Mouse (Mus musculus): ENCODE data around the gene Gm10283. TPM values are rescaled to one million over a fixed set of nuclear protein-coding genes. Genes with fewer than 3 reads are reported as not detected.
A peak's percentile ranks its signal among the peaks of the same experiment; 100 is the strongest.

The Gm10283 gene
- polyA plus RNA-seq, 1 experiment from 2014 or later: not detected

- Histone ChIP-seq H3K4me1 (ENCODE audit: insufficient read depth) (no peaks in the 10 kb centered on the region), H3K27me3 (ENCODE audit: insufficient read depth, low read length) (no peaks in the 10 kb centered on the region), H3K36me3 (ENCODE audit: insufficient read depth) (no peaks in the 10 kb centered on the region), H3K27ac (ENCODE audit: low read depth) (no peak overlapping the region), H3K9ac (no peak overlapping the region), H3K9me3 (ENCODE audit: low read depth, low read length) (no peaks in the 10 kb centered on the region), H3K4me3 (ENCODE audit: low read depth, low read length) (no peak overlapping the region), H3K4me2 (no peak overlapping the region)
- 93% methylated on average over 5 of the region's 5 CpGs for WGBS
- no peak for ATAC-seq (ENCODE audit: insufficient read depth)
- TF ChIP-seq CTCF (IDR thresholded peaks at IDR 0.05; ENCODE audit: low read depth): no peak
- no peak for DNase-seq
Measured at GRCm38 (mm10) chr8:60432649-60433048, 70.3 kb downstream of the Gm10283 start.

DNA sequence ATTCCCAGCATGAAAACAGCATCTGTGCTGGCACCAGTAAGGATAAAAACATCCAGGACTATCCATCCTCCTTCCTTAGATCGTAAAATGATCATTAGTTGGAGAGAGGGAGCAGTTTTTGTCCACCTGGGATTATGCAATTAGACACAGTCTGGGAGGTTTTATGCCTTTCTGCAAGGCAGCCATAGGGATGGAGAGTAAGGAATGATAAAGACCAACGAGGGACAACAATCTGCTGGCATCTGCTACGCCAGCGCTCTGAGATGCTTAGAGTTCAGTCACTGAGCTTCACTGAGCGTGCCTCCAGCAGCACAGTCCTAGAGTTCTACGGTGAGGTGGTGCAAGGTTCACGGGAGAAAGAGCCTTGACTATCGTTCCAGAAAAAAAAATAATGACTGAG lies 96.6 kb downstream of the Gm10283 start:
- H3K4me2 ChIP-seq: no peak overlapping the region
- 83% methylated on average over 8 of the region's 8 CpGs for WGBS
- no peak overlapping the region for H3K27ac ChIP-seq (ENCODE audit: low read depth)
- TF ChIP-seq CTCF (IDR thresholded peaks at IDR 0.05; ENCODE audit: low read depth): no peak
- H3K4me1 ChIP-seq (ENCODE audit: insufficient read depth): no peaks in the 10 kb centered on the region
- H3K27me3 ChIP-seq (ENCODE audit: insufficient read depth, low read length): no peaks in the 10 kb centered on the region
- no peak for ATAC-seq (ENCODE audit: insufficient read depth)
- no peak for DNase-seq
- H3K36me3 ChIP-seq (ENCODE audit: insufficient read depth): no peaks in the 10 kb centered on the region
- no peak overlapping the region for H3K9ac ChIP-seq
- H3K4me3 ChIP-seq (ENCODE audit: low read depth, low read length): no peak overlapping the region
- H3K9me3 ChIP-seq (ENCODE audit: low read depth, low read length): no peaks in the 10 kb centered on the region

- no peak for TF ChIP-seq CTCF (IDR thresholded peaks at IDR 0.05; ENCODE audit: low read depth)
- no peak overlapping the region for H3K4me2 ChIP-seq
- no peak overlapping the region for H3K27ac ChIP-seq (ENCODE audit: low read depth)
- no peaks in the 10 kb centered on the region for H3K36me3 ChIP-seq (ENCODE audit: insufficient read depth)
- no peak overlapping the region for H3K9ac ChIP-seq
- H3K9me3 ChIP-seq (ENCODE audit: low read depth, low read length): no peaks in the 10 kb centered on the region
- no peak overlapping the region for H3K4me3 ChIP-seq (ENCODE audit: low read depth, low read length)
- no peaks in the 10 kb centered on the region for H3K27me3 ChIP-seq (ENCODE audit: insufficient read depth, low read length)
- WGBS: 38% methylated on average over 6 of the region's 6 CpGs
- peak; percentile 56 for ATAC-seq (ENCODE audit: insufficient read depth)
- DNase-seq: peak; percentile 21
- no peaks in the 10 kb centered on the region for H3K4me1 ChIP-seq (ENCODE audit: insufficient read depth)
Measured at GRCm38 (mm10) chr8:60404994-60405548, 97.9 kb downstream of the Gm10283 start.

DNA sequence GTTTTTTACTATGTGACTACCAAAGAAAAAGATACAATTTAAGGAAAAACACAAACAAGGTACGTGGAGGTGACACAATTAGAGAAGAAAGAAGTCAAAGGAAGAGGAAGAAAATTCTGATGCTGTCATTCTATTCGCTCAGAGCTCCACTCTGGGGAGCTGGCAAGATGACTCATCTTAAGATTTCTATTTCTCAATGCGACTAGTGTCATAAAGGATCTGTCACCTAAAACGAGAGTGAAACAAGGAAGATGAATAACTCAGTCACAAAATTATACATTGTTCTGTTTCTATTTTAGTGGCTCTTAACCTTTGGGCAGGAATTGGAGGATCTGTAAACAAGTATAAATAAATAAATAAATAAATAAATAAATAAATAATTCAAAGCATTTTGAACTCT lies 109.3 kb downstream of the Gm10283 start:
- 75% methylated on average over 4 of the region's 4 CpGs for WGBS
- no peaks in the 10 kb centered on the region for H3K4me1 ChIP-seq (ENCODE audit: insufficient read depth)
- no peak overlapping the region for H3K9ac ChIP-seq
- no peak overlapping the region for H3K27ac ChIP-seq (ENCODE audit: low read depth)
- TF ChIP-seq CTCF (IDR thresholded peaks at IDR 0.05; ENCODE audit: low read depth): no peak
- no peaks in the 10 kb centered on the region for H3K36me3 ChIP-seq (ENCODE audit: insufficient read depth)
- no peak for ATAC-seq (ENCODE audit: insufficient read depth)
- no peak for DNase-seq
- H3K9me3 ChIP-seq (ENCODE audit: low read depth, low read length): no peaks in the 10 kb centered on the region
- H3K4me2 ChIP-seq: no peak overlapping the region
- no peaks in the 10 kb centered on the region for H3K27me3 ChIP-seq (ENCODE audit: insufficient read depth, low read length)
- no peak overlapping the region for H3K4me3 ChIP-seq (ENCODE audit: low read depth, low read length)

DNA sequence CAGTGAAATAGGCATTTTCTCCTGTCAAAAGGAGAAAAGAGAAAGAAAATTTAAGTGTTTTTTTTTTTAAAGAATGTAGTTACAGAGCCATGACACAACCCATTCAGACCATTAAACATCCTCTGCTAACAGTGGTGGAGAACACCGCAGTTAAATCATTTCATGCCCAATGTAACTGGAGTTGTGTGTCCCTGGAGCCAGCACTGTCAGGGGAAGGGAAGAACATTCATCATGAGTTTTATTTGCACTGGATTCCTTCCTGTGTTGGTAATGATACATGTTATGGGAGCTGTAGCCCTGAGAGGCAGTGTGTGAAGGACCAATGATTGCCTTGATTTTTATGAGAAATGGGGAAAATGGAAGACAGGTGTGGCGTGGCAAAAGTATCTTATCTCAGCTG lies 116.4 kb downstream of the Gm10283 start:
- Histone ChIP-seq H3K27ac (ENCODE audit: low read depth) (no peak overlapping the region), H3K4me3 (ENCODE audit: low read depth, low read length) (no peak overlapping the region), H3K36me3 (ENCODE audit: insufficient read depth) (no peaks in the 10 kb centered on the region), H3K27me3 (ENCODE audit: insufficient read depth, low read length) (no peaks in the 10 kb centered on the region), H3K4me1 (ENCODE audit: insufficient read depth) (no peaks in the 10 kb centered on the region), H3K4me2 (no peak overlapping the region), H3K9ac (no peak overlapping the region), H3K9me3 (ENCODE audit: low read depth, low read length) (no peaks in the 10 kb centered on the region)
- no peak for DNase-seq
- no peak for ATAC-seq (ENCODE audit: insufficient read depth)
- TF ChIP-seq CTCF (IDR thresholded peaks at IDR 0.05; ENCODE audit: low read depth): no peak
- 85% methylated on average over 2 of the region's 2 CpGs for WGBS

Other genes with a start within 250 kb of the Gm10283 start
- 0.49 and 1.0 TPM in 2 replicates for gene Aadat, start 2.7 kb upstream of the Gm10283 start, polyA plus RNA-seq (2014; fragmentation: Nextera tagmentation; extraction: Ambion mirVana)
- 5.6 and 5.7 TPM in 2 replicates for gene Mfap3l, start 129.6 kb upstream of the Gm10283 start, polyA plus RNA-seq (2014; fragmentation: Nextera tagmentation; extraction: Ambion mirVana)

Data from lung, embryonic 14.5 days (tissue).